Mouse (Mus musculus): ENCODE results near the gene Far1.

DNA sequence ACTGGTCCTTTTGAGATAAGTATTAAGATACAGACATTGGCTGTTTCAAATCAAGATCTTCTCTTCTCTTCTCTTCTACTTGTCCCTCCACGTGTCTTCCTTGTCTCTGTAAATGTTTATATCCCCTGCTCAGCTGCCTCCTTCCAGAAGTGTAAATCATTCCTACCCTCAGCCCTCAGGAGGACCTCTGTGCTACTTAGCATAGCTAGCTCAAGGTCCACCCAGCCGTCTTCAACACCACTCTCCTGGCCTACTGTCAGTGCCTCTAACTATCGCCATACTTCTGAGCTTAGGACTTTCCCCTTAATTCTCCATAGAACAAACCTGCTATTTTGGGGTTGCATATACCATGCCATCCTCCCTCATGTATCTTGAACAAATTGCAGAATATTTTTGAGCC is 88.2 kb downstream of the Far1 start:
- TF ChIP-seq EP300 (IDR thresholded peaks at IDR 0.05; ENCODE audit: low read depth) (no peak), CTCF (IDR thresholded peaks at IDR 0.05; ENCODE audit: low read depth) (no peak)
